Mouse (Mus musculus) thymus, adult 2 months (tissue): ENCODE results near the gene Phc2.

Source experiments
- CTCF ChIP-seq: fragments of 200-500 bp; IDR thresholded peaks from 2 replicates; pipeline ENCODE4 v1.5.1; 2012; ENCODE audit warnings: mild to moderate bottlenecking, control low read depth, low read length, moderate library complexity, borderline replicate concordance; ENCODE audit not compliant: control insufficient read depth, poor library complexity, insufficient read depth; ENCODE audit errors: extremely low read depth
- POLR2A ChIP-seq: fragments of 200-500 bp; IDR thresholded peaks from 2 replicates; pipeline ENCODE4 v1.6.1; 2012; ENCODE audit warnings: mild to moderate bottlenecking, low read length, control low read depth, moderate library complexity; ENCODE audit not compliant: control insufficient read depth, poor library complexity, insufficient read depth; ENCODE audit errors: extremely low read depth

DNA sequence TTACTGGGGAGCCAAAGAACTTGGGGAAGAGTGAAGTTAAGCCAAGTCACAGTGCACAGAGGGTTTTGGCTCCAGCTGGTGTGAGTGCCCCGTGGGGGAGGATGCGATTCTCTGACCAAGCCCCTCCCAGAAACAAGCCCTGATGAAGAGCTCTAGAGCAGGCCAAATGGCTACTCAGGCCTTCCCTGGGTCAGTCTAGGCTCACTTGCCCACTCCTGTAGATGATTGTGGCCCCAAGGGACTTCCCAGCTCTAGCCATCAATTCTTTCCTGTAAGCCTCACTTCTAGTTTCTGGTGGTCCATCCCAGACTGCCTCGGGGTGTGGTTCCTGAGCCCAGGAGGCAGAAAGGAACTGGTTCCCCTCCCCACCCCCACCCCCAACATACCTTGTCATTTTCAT is 100.6 kb downstream of the Phc2 start, which contains the start of gene A3galt2:
- no peak for TF ChIP-seq CTCF
- TF ChIP-seq POLR2A = no peak
